Mouse (Mus musculus) heart, postnatal 0 days (tissue): ENCODE results near the gene Rp9. TPM values are rescaled to one million over a fixed set of nuclear protein-coding genes. Genes with fewer than 3 reads are reported as not detected.
"Not testable (repeated sequence)": the region's sequence is repeated elsewhere in the genome, so short reads cannot be mapped to it uniquely, and the experiment has no call there.

ENCODE experiments used
- ATAC-seq: fragments of 200-750 bp; cut with Nextera tagmentation; 2 replicates; pipeline ENCODE4 v1.8.0; 2017; ENCODE audit warnings: low read depth, moderate number of reproducible peaks, moderate library complexity; ENCODE audit not compliant: insufficient read depth
- DNase-seq: peaks from one replicate; pipeline ENCODE4 v3.0.0-alpha.2; 2016; ENCODE audit warnings: low spot score
- H3K27ac ChIP-seq: fragments of 300-500 bp; sonication (generic); 2 replicates; pipeline ENCODE4 v1.5.1; 2014; ENCODE audit warnings: low read depth, mild to moderate bottlenecking
- H3K27me3 ChIP-seq: fragments of 300-500 bp; sonication (generic); 2 replicates; pipeline ENCODE4 v1.6.1; 2014; ENCODE audit warnings: low read length, mixed read lengths; ENCODE audit not compliant: control insufficient read depth, insufficient read depth
- H3K36me3 ChIP-seq: fragments of 300-500 bp; sonication (generic); replicated peaks from 2 replicates; pipeline ENCODE4 v1.6.1; 2014; ENCODE audit warnings: low read length, mixed read lengths; ENCODE audit not compliant: control insufficient read depth, insufficient read depth
- H3K4me1 ChIP-seq: fragments of 300-500 bp; sonication (generic); 2 replicates; pipeline ENCODE4 v1.6.1; 2014; ENCODE audit warnings: antibody characterized with exemption; ENCODE audit not compliant: control insufficient read depth, insufficient read depth
- H3K4me2 ChIP-seq: fragments of 300-500 bp; sonication (generic); 2 replicates; pipeline ENCODE4 v1.6.1; 2014; ENCODE audit warnings: low read depth, mild to moderate bottlenecking, low read length, moderate library complexity
- H3K4me3 ChIP-seq: fragments of 300-500 bp; sonication (generic); 2 replicates; pipeline ENCODE4 v1.5.1; 2014; ENCODE audit warnings: low read depth, low read length
- H3K9ac ChIP-seq: fragments of 300-500 bp; sonication (generic); replicated peaks from 2 replicates; pipeline ENCODE4 v1.6.1; 2014; ENCODE audit warnings: low read depth, low read length, mixed read lengths
- H3K9me3 ChIP-seq: fragments of 300-500 bp; sonication (generic); replicated peaks from 2 replicates; pipeline ENCODE4 v1.6.1; 2016; ENCODE audit warnings: low read length; ENCODE audit not compliant: control insufficient read depth
- CTCF ChIP-seq: IDR thresholded peaks from 2 replicates; pipeline ENCODE4 v1.5.1; 2016; ENCODE audit warnings: antibody characterized with exemption, control low read depth, low read depth
- EP300 ChIP-seq: IDR thresholded peaks from 2 replicates; pipeline ENCODE4 v1.6.1; 2016; ENCODE audit warnings: antibody characterized with exemption, low read depth
- WGBS: fragments of 180-500 bp; shearing (Covaris S2); extraction: QIAGEN DNeasy Blood & Tissue Kit; methylation state at CpG from one replicate; pipeline ENCODE4 v1.1.7; 2014; 5-methylcytosine and 5-hydroxymethylcytosine counted together
- polyA plus RNA-seq: library from polyadenylated mRNA; unstranded; fragments of >200 nt; fragmentation: Nextera tagmentation; extraction: Ambion mirVana; gene quantifications from 2 replicates; pipeline ENCODE4 v1.2.1, GENCODE M21; 2015
- total RNA-seq: library from RNA; depleted of rRNA; stranded (reverse); fragments of >200 nt; gene quantifications from 2 replicates; pipeline ENCODE4 v1.2.3, GENCODE M21; 2014; ENCODE audit warnings: low replicate concordance

Rp9 gene
- total and polyA plus RNA-seq, 2 experiments from 2014 or later: 41.5 to 50.9 TPM

DNA sequence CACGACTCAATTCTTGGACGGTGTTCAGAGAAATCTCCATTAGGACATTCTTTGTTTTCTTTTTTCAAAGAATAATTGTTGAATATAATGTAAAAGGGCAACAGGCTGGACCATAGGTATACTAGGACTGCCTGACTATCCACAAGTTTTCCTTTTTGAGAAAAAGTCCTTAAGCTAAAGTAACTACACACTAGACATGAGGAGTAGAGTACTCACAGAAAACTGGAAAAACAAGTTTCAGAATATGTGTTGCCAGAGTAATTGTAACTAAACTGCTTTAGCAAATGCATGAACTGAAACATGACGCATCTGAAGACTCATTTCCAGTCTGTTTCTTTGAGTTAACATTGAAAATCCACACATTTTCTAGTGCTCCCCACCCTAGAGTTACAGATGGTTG lies 64.1 kb downstream of the Rp9 start:
- WGBS: 76% methylated on average over 3 of the region's 3 CpGs
- Histone ChIP-seq H3K9ac (no peak overlapping the region), H3K36me3 (no peaks in the 10 kb centered on the region), H3K27me3 (no peaks in the 10 kb centered on the region), H3K27ac (no peak overlapping the region), H3K4me3 (no peak overlapping the region), H3K4me2 (no peak overlapping the region), H3K9me3 (no peaks in the 10 kb centered on the region), H3K4me1 (no peaks in the 10 kb centered on the region)
- TF ChIP-seq CTCF: no peak
- no peak for TF ChIP-seq EP300
- DNase-seq (no peak), ATAC-seq (no peak)

- not testable (repeated sequence) for H3K9me3 ChIP-seq, H3K36me3 ChIP-seq, DNase-seq, ATAC-seq, H3K4me1 ChIP-seq, H3K27me3 ChIP-seq, H3K27ac ChIP-seq, H3K4me3 ChIP-seq, H3K9ac ChIP-seq, H3K4me2 ChIP-seq
- 57% methylated on average over 2 of the region's 2 CpGs for WGBS
Observed at GRCm38 (mm10) chr9:22403501-22403900, 66.0 kb downstream of the Rp9 start.

DNA sequence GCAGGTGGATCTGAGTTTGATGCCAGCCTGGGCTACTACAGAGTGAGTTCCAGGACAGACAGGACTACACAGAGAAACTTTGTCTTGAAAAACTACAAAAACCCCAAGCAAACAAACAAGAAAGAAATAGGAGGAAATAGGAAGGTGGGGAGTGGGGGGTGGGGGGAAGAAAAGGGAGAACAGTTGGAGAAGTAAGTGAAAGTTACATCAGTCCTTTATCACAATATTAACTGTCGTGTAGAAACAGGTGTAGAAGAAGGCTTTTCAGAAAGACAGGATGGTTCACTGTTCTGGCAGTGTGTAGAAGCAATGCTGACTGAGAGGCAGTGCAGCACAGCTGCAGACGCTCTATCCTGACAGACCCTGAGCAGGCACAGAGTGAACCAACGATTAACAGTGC lies 66.6 kb downstream of the Rp9 start:
- TF ChIP-seq EP300 (no peak), CTCF (no peak)
- no peak overlapping the region for H3K4me2 ChIP-seq
- H3K9me3 ChIP-seq: no peaks in the 10 kb centered on the region
- H3K27ac ChIP-seq: no peak overlapping the region
- H3K4me3 ChIP-seq: no peak overlapping the region
- WGBS: 56% methylated on average over 3 of the region's 3 CpGs
- no peaks in the 10 kb centered on the region for H3K27me3 ChIP-seq
- no peak for DNase-seq
- H3K9ac ChIP-seq: no peak overlapping the region
- H3K36me3 ChIP-seq: no peaks in the 10 kb centered on the region
- no peak for ATAC-seq
- H3K4me1 ChIP-seq: no peaks in the 10 kb centered on the region

DNA sequence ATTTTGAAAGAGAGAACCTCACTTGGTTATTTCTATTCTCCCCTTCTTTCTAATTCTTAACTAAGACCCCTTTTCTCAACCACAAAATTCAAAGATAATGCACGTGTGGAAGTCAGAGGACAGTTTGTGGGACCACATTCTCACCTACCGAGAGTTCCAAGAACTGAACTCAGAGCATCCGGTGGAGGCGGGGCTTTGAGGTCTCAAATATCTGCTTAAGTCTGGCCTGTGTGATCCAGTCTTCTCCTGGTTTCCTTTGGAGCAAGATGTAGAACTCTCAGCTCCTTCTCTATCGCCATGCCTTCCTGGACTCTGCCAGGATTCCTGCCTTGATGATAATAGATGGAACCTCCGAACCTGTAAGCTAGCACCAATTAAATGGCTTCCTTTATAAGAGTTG lies 67.5 kb downstream of the Rp9 start:
- WGBS: 74% methylated on average over 6 of the region's 6 CpGs
- DNase-seq: no peak

GRCm38 (mm10) chr9:22399021-22399420 lies 70.5 kb downstream of the Rp9 start:
- no peak overlapping the region for H3K9ac ChIP-seq
- WGBS: 73% methylated on average over 4 of the region's 4 CpGs
- no peaks in the 10 kb centered on the region for H3K27me3 ChIP-seq
- TF ChIP-seq EP300: no peak
- no peak for TF ChIP-seq CTCF
- DNase-seq: no peak
- no peak overlapping the region for H3K27ac ChIP-seq
- no peak overlapping the region for H3K4me2 ChIP-seq
- no peaks in the 10 kb centered on the region for H3K36me3 ChIP-seq
- no peak overlapping the region for H3K4me3 ChIP-seq
- H3K9me3 ChIP-seq: no peaks in the 10 kb centered on the region
- no peaks in the 10 kb centered on the region for H3K4me1 ChIP-seq
- ATAC-seq: no peak

More for the DNA sequence above, 67.5 kb downstream of the Rp9 start:
- ATAC-seq: no peak
- no peaks in the 10 kb centered on the region for H3K4me1 ChIP-seq
- no peak overlapping the region for H3K27ac ChIP-seq
- H3K9me3 ChIP-seq: no peaks in the 10 kb centered on the region
- no peak overlapping the region for H3K9ac ChIP-seq
- no peak overlapping the region for H3K4me2 ChIP-seq
- H3K27me3 ChIP-seq: no peaks in the 10 kb centered on the region
- H3K36me3 ChIP-seq: no peaks in the 10 kb centered on the region
- TF ChIP-seq EP300 (no peak), CTCF (no peak)
- H3K4me3 ChIP-seq: no peak overlapping the region

DNA sequence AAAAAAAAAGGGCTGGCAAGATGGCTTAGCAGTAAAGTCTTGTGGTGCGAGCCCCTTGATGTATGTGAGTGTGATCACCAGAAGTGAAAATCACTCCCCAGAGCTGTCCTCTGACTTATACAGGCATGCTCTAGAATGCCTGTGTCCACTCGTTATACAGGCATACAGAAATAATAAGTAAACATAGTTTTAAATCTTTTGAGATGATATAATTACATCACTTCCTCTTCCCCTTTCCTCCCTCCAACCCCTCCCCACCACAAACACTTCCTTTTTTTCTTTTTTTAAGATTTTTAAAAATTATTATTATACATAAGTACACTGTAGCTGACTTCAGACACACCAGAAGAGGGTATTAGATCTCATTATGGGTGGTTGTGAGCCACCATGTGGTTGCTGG lies 74.8 kb downstream of the Rp9 start:
- Histone ChIP-seq H3K27me3 (no peaks in the 10 kb centered on the region), H3K4me3 (no peak overlapping the region), H3K36me3 (no peaks in the 10 kb centered on the region), H3K9ac (no peak overlapping the region), H3K4me1 (peaks cover 2% of the 10 kb centered on the region; the same call in 1 of the 2 replicates), H3K27ac (no peak overlapping the region), H3K4me2 (no peak overlapping the region), H3K9me3 (no peaks in the 10 kb centered on the region)
- 73% methylated on average over 2 of the region's 2 CpGs for WGBS
- DNase-seq (no peak), ATAC-seq (no peak)
- TF ChIP-seq EP300 (no peak), CTCF (no peak)
